Mouse (Mus musculus): ENCODE measurements around the gene Slu7. TPM values are rescaled to one million over a fixed set of nuclear protein-coding genes. Genes with fewer than 3 reads are reported as not detected.

Gene Slu7
- polyA plus RNA-seq (2017; shearing (Covaris generic)) = 91.2 TPM

DNA sequence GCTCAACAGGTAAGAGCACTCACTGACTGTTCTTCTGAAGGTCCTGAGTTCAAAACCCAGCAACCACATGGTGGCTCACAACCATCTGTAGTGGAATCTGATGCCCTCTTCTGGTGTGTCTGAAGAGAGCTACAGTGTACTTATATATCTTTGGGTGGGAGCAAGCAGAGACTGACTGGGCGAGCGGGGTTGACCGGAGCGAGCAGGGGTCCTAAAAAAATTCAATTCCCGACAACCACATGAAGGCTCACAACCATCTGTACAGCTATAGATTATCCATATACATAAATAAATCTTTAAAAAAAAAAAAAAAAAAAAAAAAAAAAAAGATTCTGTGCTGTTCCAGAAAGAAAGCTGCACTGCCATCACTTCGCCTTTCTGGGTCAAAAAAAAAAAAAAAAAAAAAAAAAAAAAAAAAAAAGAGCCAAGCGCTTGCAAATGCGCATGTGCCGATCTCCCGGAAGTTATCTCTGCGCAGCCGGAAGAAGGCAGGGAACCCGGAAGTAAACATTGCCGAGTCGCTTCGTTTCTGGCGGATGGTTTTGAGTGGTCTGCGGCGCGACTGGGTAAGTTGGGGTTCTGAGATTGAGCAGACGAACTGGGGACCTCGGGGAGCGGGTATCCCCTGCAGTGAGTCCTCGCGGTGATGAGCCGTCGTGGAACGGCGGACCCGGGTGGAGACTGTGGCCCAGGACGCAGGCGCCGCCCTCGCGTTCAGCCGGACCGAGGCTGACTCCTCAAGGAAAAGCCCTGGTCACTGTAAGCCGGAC, at the start of gene Slu7:
Gene Slu7, plus strand, starts transcription at position 491 of the 770 bp plus-strand sequence.

DNA sequence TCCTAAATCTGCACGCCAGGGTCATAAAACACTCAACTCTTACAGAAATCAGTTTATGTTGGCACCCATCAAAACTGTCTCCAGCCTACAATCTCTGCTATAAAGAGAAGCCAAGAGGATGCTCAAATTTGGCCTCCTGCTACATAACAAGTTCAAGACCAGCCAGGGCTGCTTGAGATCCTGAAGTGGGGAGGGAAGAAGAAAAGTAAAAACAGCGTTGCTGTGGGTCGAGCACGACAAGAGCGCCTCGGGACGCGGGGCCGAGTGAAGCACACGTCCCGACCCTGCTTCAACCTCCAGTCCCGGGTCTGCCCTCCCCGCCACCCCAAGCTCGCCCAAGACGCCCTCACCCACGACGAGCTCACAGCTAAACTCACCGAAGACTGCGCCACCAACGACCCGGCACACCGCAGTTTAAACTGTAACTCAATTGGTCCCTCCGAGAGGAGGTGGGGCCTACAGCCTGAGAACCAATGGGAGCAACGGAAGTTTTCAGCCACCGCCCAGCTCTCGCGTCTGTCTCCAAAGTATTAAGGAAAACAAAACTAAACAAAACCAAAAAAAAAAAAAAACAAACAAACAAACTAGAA, 7.6 kb upstream of the Slu7 start, which contains the start of gene Pttg1:
Gene Pttg1, minus strand, starts transcription at position 428 of the 590 bp plus-strand sequence.

DNA sequence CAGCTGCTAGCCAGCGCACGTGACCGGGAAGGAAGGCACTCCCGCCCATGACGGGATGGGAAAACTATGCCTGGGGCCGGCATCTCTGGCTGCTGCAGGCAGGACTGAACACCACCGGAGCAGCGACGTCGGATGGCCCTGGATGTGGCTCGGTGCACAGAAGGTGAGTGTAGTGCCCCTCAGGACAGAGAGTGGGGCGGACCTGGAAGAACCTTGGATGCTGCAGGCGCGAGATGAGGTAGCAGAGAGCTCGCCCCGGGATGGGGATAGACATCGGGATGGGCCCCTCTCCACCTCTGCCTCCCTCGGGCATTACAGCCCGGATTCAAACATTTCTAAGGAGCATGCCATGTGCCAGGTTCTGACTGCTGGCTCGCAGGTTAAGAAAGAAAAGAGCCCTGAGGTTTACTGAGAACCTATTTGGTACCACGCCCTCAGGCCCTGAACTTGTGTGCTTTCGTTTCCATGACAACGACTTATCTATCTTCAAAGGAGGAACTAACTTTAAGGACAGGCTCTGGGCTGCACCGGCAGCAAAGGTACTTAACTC, 40.8 kb downstream of the Slu7 start, which contains the start of gene C1qtnf2:
Gene C1qtnf2, plus strand, starts transcription at position 52 of the 550 bp plus-strand sequence.

Other genes starting within 250 kb of the Slu7 start
- 148 TPM for gene Pttg1, start 7.5 kb upstream of the Slu7 start, polyA plus RNA-seq (2017; shearing (Covaris generic))
- not detected for gene C1qtnf2, start 40.5 kb downstream of the Slu7 start, polyA plus RNA-seq (2017; shearing (Covaris generic))
- 0.73 TPM for gene Ccnjl, start 95.0 kb downstream of the Slu7 start, polyA plus RNA-seq (2017; shearing (Covaris generic))
- gene 4933415A04Rik, start 153.3 kb downstream of the Slu7 start, polyA plus RNA-seq (2017; shearing (Covaris generic)) = 0.29 TPM
- not detected for gene Fabp6, start 167.8 kb downstream of the Slu7 start, polyA plus RNA-seq (2017; shearing (Covaris generic))
- gene Pwwp2a, start 248.3 kb downstream of the Slu7 start, polyA plus RNA-seq (2017; shearing (Covaris generic)) = 71.7 TPM

Measured in CD4-positive, CD25-positive, alpha-beta regulatory T cell (primary cell).